Mouse (Mus musculus): ENCODE measurements at regions not wholly inside any gene's neighbourhood (a gene's known extent, or its start where the extent isn't known, plus 50 kb on each side); places are given as distances from the start of the nearest gene placed in this dataset.
"Not testable (repeated sequence)": the region's sequence is repeated elsewhere in the genome, so short reads cannot be mapped to it uniquely, and the experiment has no call there.

GRCm38 (mm10) chr4:114296380-114296779 lies 110.1 kb upstream of the Trabd2b start:
- no peak overlapping the region for H3K27ac ChIP-seq
- no peaks in the 10 kb centered on the region for H3K36me3 ChIP-seq
- no peak overlapping the region for H3K4me2 ChIP-seq (replicated peaks)
- no peaks in the 10 kb centered on the region for H3K4me1 ChIP-seq
- no peak for ATAC-seq (ENCODE audit: low FRiP score, low read depth)
- no peak overlapping the region for H3K9ac ChIP-seq
- H3K4me3 ChIP-seq = no peak overlapping the region
- H3K9me3 ChIP-seq = no peaks in the 10 kb centered on the region
- peaks cover 9% of the 10 kb centered on the region; the same call in 1 of the 2 replicates for H3K27me3 ChIP-seq

- not testable (repeated sequence) for H3K9ac ChIP-seq; H3K9me3 ChIP-seq; H3K4me2 ChIP-seq (replicated peaks); H3K36me3 ChIP-seq; H3K4me3 ChIP-seq; H3K4me1 ChIP-seq; H3K27ac ChIP-seq
- ATAC-seq (ENCODE audit: low FRiP score, low read depth) = peak; percentile 73; the same call in 1 of the 2 replicates
- 10% methylated on average over 1 of the region's 1 CpGs for WGBS
- H3K27me3 ChIP-seq = peaks cover 23% of the 10 kb centered on the region
These were observed 108.0 kb upstream of the Trabd2b start for GRCm38 (mm10) chr4:114298517-114298916.

GRCm38 (mm10) chr4:114300390-114301012 lies 106.0 kb upstream of the Trabd2b start:
- Histone ChIP-seq H3K36me3 (no peaks in the 10 kb centered on the region), H3K4me1 (no peaks in the 10 kb centered on the region), H3K9ac (no peak overlapping the region), H3K4me3 (no peak overlapping the region), H3K4me2 (replicated peaks) (no peak overlapping the region), H3K27me3 (peaks cover 23% of the 10 kb centered on the region), H3K27ac (no peak overlapping the region), H3K9me3 (no peaks in the 10 kb centered on the region)
- WGBS = 43% methylated on average over 3 of the region's 3 CpGs
- ATAC-seq (ENCODE audit: low FRiP score, low read depth) = peak; percentile 32; the same call in 1 of the 2 replicates

GRCm38 (mm10) chr4:114304654-114305053 lies 101.9 kb upstream of the Trabd2b start:
- Histone ChIP-seq H3K27ac (no peak overlapping the region), H3K36me3 (no peaks in the 10 kb centered on the region), H3K4me2 (replicated peaks) (no peak overlapping the region), H3K4me1 (no peaks in the 10 kb centered on the region), H3K4me3 (no peak overlapping the region), H3K27me3 (peaks cover 23% of the 10 kb centered on the region), H3K9me3 (no peaks in the 10 kb centered on the region), H3K9ac (no peak overlapping the region)
- WGBS = 49% methylated on average over 1 of the region's 1 CpGs
- no peak for ATAC-seq (ENCODE audit: low FRiP score, low read depth)

- 96% methylated on average over 1 of the region's 1 CpGs for WGBS
- H3K4me3 ChIP-seq = no peak overlapping the region
- H3K4me1 ChIP-seq = no peaks in the 10 kb centered on the region
- H3K9me3 ChIP-seq = no peaks in the 10 kb centered on the region
- no peak for ATAC-seq (ENCODE audit: low FRiP score, low read depth)
- H3K27me3 ChIP-seq = peaks cover 7% of the 10 kb centered on the region; the same call in 1 of the 2 replicates
- H3K9ac ChIP-seq = no peak overlapping the region
- no peak overlapping the region for H3K4me2 ChIP-seq (replicated peaks)
- no peak overlapping the region for H3K27ac ChIP-seq
- H3K36me3 ChIP-seq = no peaks in the 10 kb centered on the region
These were observed 99.0 kb upstream of the Trabd2b start for GRCm38 (mm10) chr4:114307491-114307890.

GRCm38 (mm10) chr4:114308518-114308917 lies 98.0 kb upstream of the Trabd2b start:
- H3K27ac ChIP-seq = no peak overlapping the region
- H3K9ac ChIP-seq = no peak overlapping the region
- H3K36me3 ChIP-seq = no peaks in the 10 kb centered on the region
- 8% methylated on average over 1 of the region's 1 CpGs for WGBS
- no peaks in the 10 kb centered on the region for H3K4me1 ChIP-seq
- no peaks in the 10 kb centered on the region for H3K9me3 ChIP-seq
- ATAC-seq (ENCODE audit: low FRiP score, low read depth) = no peak
- H3K27me3 ChIP-seq = no peaks in the 10 kb centered on the region
- H3K4me3 ChIP-seq = no peak overlapping the region
- no peak overlapping the region for H3K4me2 ChIP-seq (replicated peaks)

GRCm38 (mm10) chr4:114315051-114315450 lies 91.5 kb upstream of the Trabd2b start:
- no peak for ATAC-seq (ENCODE audit: low FRiP score, low read depth)
- no peaks in the 10 kb centered on the region for H3K4me1 ChIP-seq
- WGBS = 68% methylated on average over 2 of the region's 2 CpGs
- H3K9me3 ChIP-seq = no peaks in the 10 kb centered on the region
- no peak overlapping the region for H3K4me3 ChIP-seq
- no peaks in the 10 kb centered on the region for H3K27me3 ChIP-seq
- H3K4me2 ChIP-seq (replicated peaks) = no peak overlapping the region
- H3K9ac ChIP-seq = no peak overlapping the region
- H3K36me3 ChIP-seq = no peaks in the 10 kb centered on the region
- H3K27ac ChIP-seq = no peak overlapping the region

- Histone ChIP-seq H3K4me3 (no peak overlapping the region), H3K4me2 (replicated peaks) (no peak overlapping the region), H3K4me1 (no peaks in the 10 kb centered on the region), H3K36me3 (no peaks in the 10 kb centered on the region), H3K27me3 (no peaks in the 10 kb centered on the region), H3K27ac (no peak overlapping the region), H3K9me3 (no peaks in the 10 kb centered on the region), H3K9ac (no peak overlapping the region)
- ATAC-seq (ENCODE audit: low FRiP score, low read depth) = peak; percentile 36; the same call in 1 of the 2 replicates
- 34% methylated on average over 2 of the region's 2 CpGs for WGBS
These were observed 91.0 kb upstream of the Trabd2b start for GRCm38 (mm10) chr4:114315556-114315955.

- H3K36me3 ChIP-seq = no peaks in the 10 kb centered on the region
- no peak overlapping the region for H3K4me3 ChIP-seq
- 76% methylated on average over 2 of the region's 2 CpGs for WGBS
- no peaks in the 10 kb centered on the region for H3K4me1 ChIP-seq
- no peak overlapping the region for H3K9ac ChIP-seq
- no peak overlapping the region for H3K4me2 ChIP-seq (replicated peaks)
- no peaks in the 10 kb centered on the region for H3K27me3 ChIP-seq
- ATAC-seq (ENCODE audit: low FRiP score, low read depth) = no peak
- no peaks in the 10 kb centered on the region for H3K9me3 ChIP-seq
- no peak overlapping the region for H3K27ac ChIP-seq
These were observed 89.4 kb upstream of the Trabd2b start for GRCm38 (mm10) chr4:114317076-114317475.

GRCm38 (mm10) chr4:114320076-114320475 lies 86.4 kb upstream of the Trabd2b start:
- no peak for ATAC-seq (ENCODE audit: low FRiP score, low read depth)

GRCm38 (mm10) chr4:114321516-114322339 lies 84.8 kb upstream of the Trabd2b start:
- WGBS = 41% methylated on average over 3 of the region's 3 CpGs
- H3K27me3 ChIP-seq = no peaks in the 10 kb centered on the region
- no peak overlapping the region for H3K27ac ChIP-seq
- H3K36me3 ChIP-seq = no peaks in the 10 kb centered on the region
- no peaks in the 10 kb centered on the region for H3K4me1 ChIP-seq
- ATAC-seq (ENCODE audit: low FRiP score, low read depth) = no peak
- H3K9me3 ChIP-seq = no peaks in the 10 kb centered on the region
- H3K4me3 ChIP-seq = no peak overlapping the region
- H3K9ac ChIP-seq = no peak overlapping the region
- no peak overlapping the region for H3K4me2 ChIP-seq (replicated peaks)

More at GRCm38 (mm10) chr4:114320076-114320475, 86.4 kb upstream of the Trabd2b start:
- Histone ChIP-seq H3K36me3 (no peaks in the 10 kb centered on the region), H3K27me3 (no peaks in the 10 kb centered on the region), H3K4me3 (no peak overlapping the region), H3K9ac (no peak overlapping the region), H3K4me1 (no peaks in the 10 kb centered on the region), H3K27ac (no peak overlapping the region), H3K4me2 (replicated peaks) (no peak overlapping the region), H3K9me3 (no peaks in the 10 kb centered on the region)
- WGBS = 71% methylated on average over 1 of the region's 1 CpGs

- no peak for ATAC-seq (ENCODE audit: low FRiP score, low read depth)
These were observed 76.5 kb upstream of the Trabd2b start for GRCm38 (mm10) chr4:114329978-114330377.

More at GRCm38 (mm10) chr4:114329978-114330377, 76.5 kb upstream of the Trabd2b start:
- no peaks in the 10 kb centered on the region for H3K4me1 ChIP-seq
- H3K27ac ChIP-seq = no peak overlapping the region
- 90% methylated on average over 1 of the region's 1 CpGs for WGBS
- H3K9ac ChIP-seq = no peak overlapping the region
- no peaks in the 10 kb centered on the region for H3K9me3 ChIP-seq
- H3K27me3 ChIP-seq = no peaks in the 10 kb centered on the region; the same call in 1 of the 2 replicates
- H3K4me3 ChIP-seq = no peak overlapping the region
- no peak overlapping the region for H3K4me2 ChIP-seq (replicated peaks)
- no peaks in the 10 kb centered on the region for H3K36me3 ChIP-seq
